In the genomic region with DNA sequence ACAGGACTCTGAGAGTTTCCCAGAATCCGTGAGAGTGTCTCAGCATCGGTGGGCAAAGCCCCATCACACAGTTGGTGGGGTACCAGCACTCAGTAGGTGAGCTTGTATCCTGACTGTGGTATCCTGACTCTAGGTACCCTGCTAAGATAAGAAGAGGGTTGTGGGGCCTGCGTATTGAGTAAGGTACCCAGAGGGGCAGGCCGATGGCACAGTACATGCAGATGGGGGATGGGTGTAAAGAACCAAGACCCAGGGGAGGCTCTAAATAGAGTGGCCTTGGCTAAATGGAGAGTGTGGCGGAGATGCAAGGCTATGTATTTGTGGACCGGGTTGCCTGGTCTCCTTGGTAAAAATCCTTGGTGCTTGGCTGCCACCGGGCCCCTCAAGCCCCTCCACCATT, we compare ENCODE assay signal across 17 mouse cellular contexts.
DNase-seq lines count a peak whose midpoint lies in the region; ATAC-seq lines count a peak whose summit lies in the region.
"Had no signal": no experiment of that assay in that cellular context is flagged by ENCODE, and none has a peak within 500 bp of the region (broad histone marks: within the 10 kb centered on the region; RNA-seq: fewer than 3 reads in every experiment).

No protein-coding gene starts in this region.

- no peak overlapping the region for H3K4me2 ChIP-seq in forebrain, embryonic 15.5 days (replicated peaks)
- peak overlapping the region; percentile 38; the same call in 1 of the 2 replicates for H3K4me2 ChIP-seq in kidney, embryonic 16.5 days (replicated peaks; ENCODE audit: low read depth, low read length)
- H3K4me2 ChIP-seq in limb, embryonic 13.5 days (replicated peaks): peak overlapping the region; percentile 51; the same call in 1 of the 2 replicates
- H3K4me2 ChIP-seq: liver, embryonic 11.5 days; lung, embryonic 15.5 days had no signal

- H3K9me3 ChIP-seq in forebrain, embryonic 10.5 days: no peaks in the 10 kb centered on the region
- no peaks in the 10 kb centered on the region for H3K9me3 ChIP-seq in forebrain, embryonic 15.5 days
- H3K9me3 ChIP-seq in kidney, embryonic 16.5 days (ENCODE audit: low read length): no peaks in the 10 kb centered on the region
- no peaks in the 10 kb centered on the region for H3K9me3 ChIP-seq in limb, embryonic 13.5 days
- H3K9me3 ChIP-seq: lung, embryonic 15.5 days had no signal

- ATAC-seq in forebrain, embryonic 15.5 days (replicated peaks): no peak
- ATAC-seq in kidney, embryonic 16.5 days (ENCODE audit: low FRiP score, low TSS enrichment): no peak; the same call in 1 of the 2 replicates
- 0 out of 2 replicates have a peak, but pooled peaks have one; percentile 7 for ATAC-seq in erythroid progenitor cell, adult 5-6 weeks (replicated peaks; ENCODE audit: low FRiP score, poor library complexity, severe bottlenecking)
- ATAC-seq in limb, embryonic 13.5 days (ENCODE audit: low FRiP score, low read depth): no peak
- no peak for ATAC-seq in frontal cortex, adult (ENCODE audit: low TSS enrichment)

- no peak overlapping the region for H3K9ac ChIP-seq in forebrain, embryonic 15.5 days (replicated peaks)
- H3K9ac ChIP-seq in kidney, embryonic 16.5 days (replicated peaks; ENCODE audit: low read length): no peak overlapping the region
- no peak overlapping the region for H3K9ac ChIP-seq in limb, embryonic 13.5 days
- H3K9ac ChIP-seq: lung, embryonic 15.5 days had no signal

- H3K4me1 ChIP-seq in forebrain, embryonic 10.5 days: peaks cover 18% of the 10 kb centered on the region
- peaks cover 8% of the 10 kb centered on the region for H3K4me1 ChIP-seq in forebrain, embryonic 15.5 days
- H3K4me1 ChIP-seq in kidney, embryonic 16.5 days (ENCODE audit: insufficient read depth, low read length): peaks cover 20% of the 10 kb centered on the region; the same call in 1 of the 2 replicates
- peaks cover 10% of the 10 kb centered on the region for H3K4me1 ChIP-seq in limb, embryonic 13.5 days
- H3K4me1 ChIP-seq: lung, embryonic 15.5 days had no signal

- H3K4me3 ChIP-seq in forebrain, embryonic 10.5 days: peak overlapping the region; percentile 41
- no peak overlapping the region for H3K4me3 ChIP-seq in forebrain, embryonic 15.5 days
- H3K4me3 ChIP-seq in kidney, embryonic 16.5 days (ENCODE audit: low read length): no peak overlapping the region
- H3K4me3 ChIP-seq in limb, embryonic 13.5 days: no peak overlapping the region
- H3K4me3 ChIP-seq: layer of hippocampus, adult 2 months; lung, embryonic 15.5 days had no signal

- DNase-seq in forebrain, embryonic 10.5 days (ENCODE audit: extremely low spot score, low spot score): no peak
- no peak for DNase-seq in kidney, postnatal 4 days
- no peak for DNase-seq in thymus, postnatal 0 days (ENCODE audit: low spot score)
- DNase-seq: adrenal gland, postnatal 14 days; cerebellum, adult 2 months; heart, adult 11 months; heart, postnatal 10 days; kidney, adult 11 months; thymus, postnatal 36 days had no signal

- H3K27ac ChIP-seq in forebrain, embryonic 10.5 days: 0 out of 2 replicates have a peak overlapping the region, but pooled peaks have one; percentile 40
- H3K27ac ChIP-seq in forebrain, embryonic 15.5 days (replicated peaks): no peak overlapping the region
- peak overlapping the region; percentile 60 for H3K27ac ChIP-seq in kidney, embryonic 16.5 days (ENCODE audit: low read length)
- no peak overlapping the region for H3K27ac ChIP-seq in limb, embryonic 13.5 days
- H3K27ac ChIP-seq: layer of hippocampus, adult 2 months; lung, embryonic 15.5 days had no signal

- WGBS in forebrain, embryonic 10.5 days: 22% methylated on average over 7 of the region's 7 CpGs
- WGBS in forebrain, embryonic 15.5 days: 22% methylated on average over 7 of the region's 7 CpGs
- WGBS in kidney, embryonic 16.5 days: 30% methylated on average over 7 of the region's 7 CpGs
- WGBS in limb, embryonic 13.5 days: 28% methylated on average over 7 of the region's 7 CpGs

- peaks cover 72% of the 10 kb centered on the region for H3K27me3 ChIP-seq in forebrain, embryonic 10.5 days (ENCODE audit: poor library complexity, severe bottlenecking)
- H3K27me3 ChIP-seq in forebrain, embryonic 15.5 days: peaks cover 42% of the 10 kb centered on the region
- H3K27me3 ChIP-seq in kidney, embryonic 16.5 days (ENCODE audit: insufficient read depth, low read length): peaks cover 28% of the 10 kb centered on the region
- peaks cover 69% of the 10 kb centered on the region for H3K27me3 ChIP-seq in limb, embryonic 13.5 days

- H3K36me3 ChIP-seq in forebrain, embryonic 10.5 days (replicated peaks): no peaks in the 10 kb centered on the region
- no peaks in the 10 kb centered on the region for H3K36me3 ChIP-seq in forebrain, embryonic 15.5 days
- no peaks in the 10 kb centered on the region for H3K36me3 ChIP-seq in kidney, embryonic 16.5 days (ENCODE audit: insufficient read depth, low read length)
- no peaks in the 10 kb centered on the region for H3K36me3 ChIP-seq in limb, embryonic 13.5 days
- H3K36me3 ChIP-seq: lung, embryonic 15.5 days had no signal

Comparison
In these comparisons a context has a peak if more than half of its experiments do, and no peak if none do; other contexts are left out.
1. H3K27ac ChIP-seq: peak in forebrain, embryonic 10.5 days (single experiment) and kidney, embryonic 16.5 days (single experiment); none in forebrain, embryonic 15.5 days (single experiment) and limb, embryonic 13.5 days (single experiment).